9 mouse cellular contexts compared by ENCODE assay signal in the genomic region with DNA sequence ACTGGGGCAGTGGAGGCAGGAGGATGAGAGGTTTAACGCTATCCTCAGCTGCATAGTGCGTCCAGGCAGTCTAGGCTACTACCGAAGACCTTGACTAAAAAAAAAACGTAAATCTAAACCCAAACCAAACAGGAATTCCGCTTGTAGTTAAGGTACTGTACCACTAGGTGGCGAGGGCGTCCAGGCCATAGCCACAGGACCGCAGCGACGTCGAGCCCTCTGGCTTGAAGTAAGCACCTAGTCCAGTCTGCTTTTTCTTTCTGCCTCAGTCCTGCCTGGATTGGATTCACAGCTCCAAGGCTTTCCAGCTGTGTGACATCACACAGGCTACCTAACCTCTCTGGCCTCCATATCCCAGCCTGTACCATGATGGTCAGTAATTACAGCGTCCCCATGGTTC. TPM values are rescaled to one million over a fixed set of nuclear protein-coding genes. Genes with fewer than 3 reads are reported as not detected.
DNase-seq lines count a peak whose midpoint lies in the region; ATAC-seq and TF ChIP-seq lines count a peak whose summit lies in the region.
"Had no signal": no experiment of that assay in that cellular context is flagged by ENCODE, and none has a peak within 500 bp of the region (broad histone marks: within the 10 kb centered on the region; RNA-seq: fewer than 3 reads in every experiment).

No protein-coding gene starts in this region.

- no peak for ATAC-seq in hindbrain, embryonic 11.5 days (ENCODE audit: low FRiP score)
- ATAC-seq in hindbrain, embryonic 13.5 days (ENCODE audit: low FRiP score): no peak
- ATAC-seq in hematopoietic stem cell, adult 5-6 weeks (replicated peaks in 1 of 2; ENCODE audit: insufficient read depth in 1 of 2, low FRiP score in 2 of 2, low TSS enrichment in 1 of 2, low read depth in 1 of 2, poor library complexity in 2 of 2, severe bottlenecking in 2 of 2): peak; percentile 78 to 87

- no peaks in the 10 kb centered on the region for H3K9me3 ChIP-seq in hindbrain, embryonic 11.5 days (ENCODE audit: control insufficient read depth, low read length)
- no peaks in the 10 kb centered on the region for H3K9me3 ChIP-seq in hindbrain, embryonic 13.5 days

- WGBS in hindbrain, embryonic 11.5 days: 14% methylated on average over 12 of the region's 12 CpGs
- WGBS in hindbrain, embryonic 13.5 days: 15% methylated on average over 12 of the region's 12 CpGs
- 11% methylated on average over 12 of the region's 12 CpGs for WGBS in thymus, adult 2 months

- TF ChIP-seq CTCF in thymus, adult 2 months (IDR thresholded peaks at IDR 0.05; ENCODE audit: borderline replicate concordance, control insufficient read depth, extremely low read depth, insufficient read depth, low read length, poor library complexity): peak; percentile 84

- TF ChIP-seq POLR2A in thymus, adult 2 months (IDR thresholded peaks at IDR 0.05; ENCODE audit: control insufficient read depth, extremely low read depth, insufficient read depth, low read length, poor library complexity): no peak

- H3K4me2 ChIP-seq in hindbrain, embryonic 11.5 days (replicated peaks; ENCODE audit: low read depth, low read length): no peak overlapping the region
- no peak overlapping the region for H3K4me2 ChIP-seq in hindbrain, embryonic 13.5 days

- peaks cover under 1% of the 10 kb centered on the region; the same call in 1 of the 2 replicates for H3K4me1 ChIP-seq in hindbrain, embryonic 11.5 days (replicated peaks; ENCODE audit: control insufficient read depth, insufficient read depth, low read length)
- H3K4me1 ChIP-seq in hindbrain, embryonic 13.5 days (replicated peaks): peaks cover 7% of the 10 kb centered on the region
- H3K4me1 ChIP-seq in thymus, adult 2 months (replicated peaks; ENCODE audit: control insufficient read depth, insufficient read depth, low read length): peaks cover 15% of the 10 kb centered on the region

- no peak overlapping the region for H3K4me3 ChIP-seq in hindbrain, embryonic 11.5 days (ENCODE audit: low read depth, low read length)
- H3K4me3 ChIP-seq in hindbrain, embryonic 13.5 days: no peak overlapping the region
- H3K4me3 ChIP-seq in thymus, adult 2 months (ENCODE audit: control insufficient read depth, insufficient read depth, low read length): no peak overlapping the region
- H3K4me3 ChIP-seq: myocyte had no signal

- no peak overlapping the region for H3K27ac ChIP-seq in hindbrain, embryonic 11.5 days (ENCODE audit: low read depth, low read length)
- H3K27ac ChIP-seq in hindbrain, embryonic 13.5 days: no peak overlapping the region
- H3K27ac ChIP-seq in thymus, adult 2 months (ENCODE audit: control insufficient read depth, insufficient read depth, low read length): no peak overlapping the region

- peak; percentile 82 for DNase-seq in hindbrain, embryonic 11.5 days (ENCODE audit: low spot score)
- DNase-seq in 416B (ENCODE audit: low read depth) (peak; percentile 82), NIH3T3 (ENCODE audit: low read depth) (peak; percentile 85)
- peak; percentile 69 to 71 for DNase-seq in cerebellum, postnatal 10 days
- DNase-seq in lung, postnatal 14 days: peak; percentile 63
- DNase-seq in thymus, adult 2 months: peak; percentile 75

- H3K36me3 ChIP-seq in hindbrain, embryonic 11.5 days (ENCODE audit: control insufficient read depth, insufficient read depth, low read length): no peaks in the 10 kb centered on the region
- no peaks in the 10 kb centered on the region for H3K36me3 ChIP-seq in hindbrain, embryonic 13.5 days
- no peaks in the 10 kb centered on the region for H3K36me3 ChIP-seq in thymus, adult 2 months (ENCODE audit: control insufficient read depth, insufficient read depth, low read length)

- H3K27me3 ChIP-seq in hindbrain, embryonic 11.5 days (ENCODE audit: control insufficient read depth, insufficient read depth, low read length): peaks cover 5% of the 10 kb centered on the region; the same call in 1 of the 2 replicates
- peaks cover 11% of the 10 kb centered on the region for H3K27me3 ChIP-seq in hindbrain, embryonic 13.5 days
- no peaks in the 10 kb centered on the region for H3K27me3 ChIP-seq in thymus, adult 2 months (ENCODE audit: control insufficient read depth, insufficient read depth, low read length)

- H3K9ac ChIP-seq in hindbrain, embryonic 11.5 days (ENCODE audit: low read depth, low read length): no peak overlapping the region
- no peak overlapping the region for H3K9ac ChIP-seq in hindbrain, embryonic 13.5 days

RNA-seq across cellular contexts. Expression of gene Pacsin1, which starts 5.1 kb away (rescaled TPM):
- 3.5 and 3.7 TPM in 2 replicates for polyA plus RNA-seq in hindbrain, embryonic 11.5 days (2014; fragmentation: Nextera tagmentation; extraction: Ambion mirVana)
- polyA plus RNA-seq in hindbrain, embryonic 13.5 days (2015; fragmentation: Nextera tagmentation; extraction: Ambion mirVana): 27.9 and 31.0 TPM in 2 replicates
- total RNA-seq in hematopoietic stem cell, adult 5-6 weeks (2017): 0.25 TPM in 1 of 2 replicates, not detected in the other
- 24.0 and 24.7 TPM in 2 replicates for polyA plus RNA-seq in thymus, adult 2 months (2012; rRNA removed)

RNA-seq across cellular contexts. Expression of gene Rps10, which starts 13.7 kb away (rescaled TPM):
- polyA plus RNA-seq in hindbrain, embryonic 11.5 days (2014; fragmentation: Nextera tagmentation; extraction: Ambion mirVana): 817 and 827 TPM in 2 replicates
- polyA plus RNA-seq in hindbrain, embryonic 13.5 days (2015; fragmentation: Nextera tagmentation; extraction: Ambion mirVana): 565 and 583 TPM in 2 replicates
- total RNA-seq in hematopoietic stem cell, adult 5-6 weeks (2017): 2,185 and 3,551 TPM in 2 replicates
- 1,664 and 2,025 TPM in 2 replicates for polyA plus RNA-seq in thymus, adult 2 months (2012; rRNA removed)

RNA-seq across cellular contexts. Expression of gene RPS10-NUDT3, which starts 15.1 kb away (rescaled TPM):
- polyA plus RNA-seq in hindbrain, embryonic 11.5 days (2014; fragmentation: Nextera tagmentation; extraction: Ambion mirVana): not detected in 2 replicates
- polyA plus RNA-seq in hindbrain, embryonic 13.5 days (2015; fragmentation: Nextera tagmentation; extraction: Ambion mirVana): not detected in 2 replicates
- total RNA-seq in hematopoietic stem cell, adult 5-6 weeks (2017): not detected in 2 replicates
- polyA plus RNA-seq in thymus, adult 2 months (2012; rRNA removed): not detected in 2 replicates
- polyA plus RNA-seq: myocyte had no signal

RNA-seq across cellular contexts. Expression of gene Nudt3, which starts 26.9 kb away (rescaled TPM):
- polyA plus RNA-seq in hindbrain, embryonic 11.5 days (2014; fragmentation: Nextera tagmentation; extraction: Ambion mirVana): 53.3 and 61.2 TPM in 2 replicates
- polyA plus RNA-seq in hindbrain, embryonic 13.5 days (2015; fragmentation: Nextera tagmentation; extraction: Ambion mirVana): 225 and 235 TPM in 2 replicates
- 126 and 211 TPM in 2 replicates for total RNA-seq in hematopoietic stem cell, adult 5-6 weeks (2017)
- polyA plus RNA-seq in thymus, adult 2 months (2012; rRNA removed): 86.3 and 110 TPM in 2 replicates

Comparison
In these comparisons a context has a peak if more than half of its experiments do, and no peak if none do; other contexts are left out.
1. ATAC-seq: peak in hematopoietic stem cell, adult 5-6 weeks (2 of 2); none in hindbrain, embryonic 11.5 days (single experiment) and hindbrain, embryonic 13.5 days (single experiment).
2. Peak in every context shown above with its lines, with median percentiles within 50 percentile points of each other: DNase-seq.